Mouse (Mus musculus) natural killer cell, adult 2 months (primary cell): ENCODE measurements around the gene Mthfd2l.

Source experiments
- DNase-seq, 2 experiments: peaks; one replicate each; pipeline ENCODE4 v3.0.0; 2022; ENCODE audit warnings: low spot score in 2 of 2

Gene Mthfd2l

GRCm38 (mm10) chr5:91048397-91048796 lies 117.5 kb downstream of the Mthfd2l start:
- DNase-seq, result no peak
